Mouse (Mus musculus): ENCODE results near the gene Wipf2. TPM values are rescaled to one million over a fixed set of nuclear protein-coding genes. Genes with fewer than 3 reads are reported as not detected.

Wipf2 gene
- total and polyA plus RNA-seq, 2 experiments from 2014 or later = 3.8 to 9.2 TPM

GRCm38 (mm10) chr11:98928186-98928893, 64.9 kb downstream of the Wipf2 start:
- Histone ChIP-seq H3K27me3 (ENCODE audit: insufficient read depth, low read length) (no peaks in the 10 kb centered on the region), H3K4me2 (ENCODE audit: low read depth, low read length, poor library complexity, severe bottlenecking) (peak overlapping the region; percentile 87), H3K36me3 (ENCODE audit: insufficient read depth, low read length) (no peaks in the 10 kb centered on the region), H3K27ac (ENCODE audit: low read depth, low read length) (no peak overlapping the region), H3K9ac (replicated peaks; ENCODE audit: low read length, poor library complexity, severe bottlenecking) (peak overlapping the region; percentile 77), H3K4me1 (ENCODE audit: insufficient read depth, low read length) (peaks cover 33% of the 10 kb centered on the region; the same call in 1 of the 2 replicates), H3K4me3 (ENCODE audit: low read depth, low read length) (peak overlapping the region; percentile 57), H3K9me3 (ENCODE audit: low read length) (no peaks in the 10 kb centered on the region)
- ATAC-seq (ENCODE audit: low FRiP score) = no peak
- no peak for TF ChIP-seq CTCF (IDR thresholded peaks at IDR 0.05)
- no peak for DNase-seq (ENCODE audit: low spot score)
- 8% methylated on average over 12 of the region's 12 CpGs for WGBS

- Histone ChIP-seq H3K36me3 (ENCODE audit: insufficient read depth, low read length) (no peaks in the 10 kb centered on the region), H3K4me3 (ENCODE audit: low read depth, low read length) (peak overlapping the region; percentile 57; the same call in 1 of the 2 replicates), H3K27ac (ENCODE audit: low read depth, low read length) (no peak overlapping the region), H3K9ac (replicated peaks; ENCODE audit: low read length, poor library complexity, severe bottlenecking) (peak overlapping the region; percentile 29; the same call in 1 of the 2 replicates), H3K4me2 (ENCODE audit: low read depth, low read length, poor library complexity, severe bottlenecking) (peak overlapping the region; percentile 87), H3K9me3 (ENCODE audit: low read length) (no peaks in the 10 kb centered on the region), H3K27me3 (ENCODE audit: insufficient read depth, low read length) (no peaks in the 10 kb centered on the region), H3K4me1 (ENCODE audit: insufficient read depth, low read length) (peaks cover 33% of the 10 kb centered on the region; the same call in 1 of the 2 replicates)
- ATAC-seq (ENCODE audit: low FRiP score) (no peak), DNase-seq (ENCODE audit: low spot score) (no peak)
- 7% methylated on average over 9 of the region's 9 CpGs for WGBS
- TF ChIP-seq CTCF (IDR thresholded peaks at IDR 0.05) = no peak
Observed at GRCm38 (mm10) chr11:98929503-98929902, 66.1 kb downstream of the Wipf2 start.

GRCm38 (mm10) chr11:98930127-98930601, 66.7 kb downstream of the Wipf2 start:
- WGBS = 58% methylated on average over 7 of the region's 7 CpGs
- ATAC-seq (ENCODE audit: low FRiP score) = no peak
- no peaks in the 10 kb centered on the region for H3K9me3 ChIP-seq (ENCODE audit: low read length)
- 0 out of 2 replicates have a peak, but pooled peaks cover under 1% of the 10 kb centered on the region for H3K27me3 ChIP-seq (ENCODE audit: insufficient read depth, low read length)
- H3K4me3 ChIP-seq (ENCODE audit: low read depth, low read length) = no peak overlapping the region
- H3K9ac ChIP-seq (replicated peaks; ENCODE audit: low read length, poor library complexity, severe bottlenecking) = 0 out of 2 replicates have a peak overlapping the region, but pooled peaks have one; percentile 29
- H3K4me1 ChIP-seq (ENCODE audit: insufficient read depth, low read length) = peaks cover 29% of the 10 kb centered on the region; the same call in 1 of the 2 replicates
- H3K4me2 ChIP-seq (ENCODE audit: low read depth, low read length, poor library complexity, severe bottlenecking) = peak overlapping the region; percentile 87
- DNase-seq (ENCODE audit: low spot score) = no peak
- no peak overlapping the region for H3K27ac ChIP-seq (ENCODE audit: low read depth, low read length)
- no peaks in the 10 kb centered on the region for H3K36me3 ChIP-seq (ENCODE audit: insufficient read depth, low read length)
- TF ChIP-seq CTCF (IDR thresholded peaks at IDR 0.05) = no peak

- Histone ChIP-seq H3K9me3 (ENCODE audit: low read length) (no peaks in the 10 kb centered on the region), H3K4me1 (ENCODE audit: insufficient read depth, low read length) (peaks cover 21% of the 10 kb centered on the region; the same call in 1 of the 2 replicates), H3K4me3 (ENCODE audit: low read depth, low read length) (no peak overlapping the region), H3K27ac (ENCODE audit: low read depth, low read length) (no peak overlapping the region), H3K27me3 (ENCODE audit: insufficient read depth, low read length) (0 out of 2 replicates have a peak, but pooled peaks cover 3% of the 10 kb centered on the region), H3K36me3 (ENCODE audit: insufficient read depth, low read length) (no peaks in the 10 kb centered on the region), H3K9ac (replicated peaks; ENCODE audit: low read length, poor library complexity, severe bottlenecking) (no peak overlapping the region), H3K4me2 (ENCODE audit: low read depth, low read length, poor library complexity, severe bottlenecking) (no peak overlapping the region)
- ATAC-seq (ENCODE audit: low FRiP score) = no peak
- TF ChIP-seq CTCF (IDR thresholded peaks at IDR 0.05) = no peak
- DNase-seq (ENCODE audit: low spot score) = no peak
- 60% methylated on average over 10 of the region's 10 CpGs for WGBS
Observed at GRCm38 (mm10) chr11:98930773-98931512, 67.5 kb downstream of the Wipf2 start.

- no peaks in the 10 kb centered on the region for H3K36me3 ChIP-seq (ENCODE audit: insufficient read depth, low read length)
- 34% methylated on average over 7 of the region's 7 CpGs for WGBS
- H3K27me3 ChIP-seq (ENCODE audit: insufficient read depth, low read length) = 0 out of 2 replicates have a peak, but pooled peaks cover 3% of the 10 kb centered on the region
- H3K4me1 ChIP-seq (ENCODE audit: insufficient read depth, low read length) = peaks cover 25% of the 10 kb centered on the region; the same call in 1 of the 2 replicates
- no peaks in the 10 kb centered on the region for H3K9me3 ChIP-seq (ENCODE audit: low read length)
- H3K27ac ChIP-seq (ENCODE audit: low read depth, low read length) = no peak overlapping the region
- no peak overlapping the region for H3K9ac ChIP-seq (replicated peaks; ENCODE audit: low read length, poor library complexity, severe bottlenecking)
- H3K4me2 ChIP-seq (ENCODE audit: low read depth, low read length, poor library complexity, severe bottlenecking) = no peak overlapping the region
- no peak for ATAC-seq (ENCODE audit: low FRiP score)
- TF ChIP-seq CTCF (IDR thresholded peaks at IDR 0.05) = peak; percentile 28; the same call in 1 of the 2 replicates
- peak; percentile 57 for DNase-seq (ENCODE audit: low spot score)
- H3K4me3 ChIP-seq (ENCODE audit: low read depth, low read length) = no peak overlapping the region
Observed at GRCm38 (mm10) chr11:98931513-98932292, 68.3 kb downstream of the Wipf2 start.
